Mouse (Mus musculus): Measurements from ENCODE around the gene Plxnd1. TPM values are rescaled to one million over a fixed set of nuclear protein-coding genes. Genes with fewer than 3 reads are reported as not detected.

The Plxnd1 gene
- polyA plus RNA-seq, 1 experiment from 2014 or later, result 84.2 TPM

- 29% methylated on average over 12 of the region's 12 CpGs for WGBS
Observed at GRCm38 (mm10) chr6:115983306-115984038, 11.3 kb downstream of the Plxnd1 start.

GRCm38 (mm10) chr6:115982889-115983288, 11.9 kb downstream of the Plxnd1 start:
- no peak overlapping the region; the same call in 1 of the 2 replicates for H3K4me3 ChIP-seq (ENCODE audit: low read depth, low read length)

More at GRCm38 (mm10) chr6:115983306-115984038, 11.3 kb downstream of the Plxnd1 start:
- ATAC-seq (ENCODE audit: insufficient read depth), result peak; percentile 82
- no peaks in the 10 kb centered on the region for H3K9me3 ChIP-seq (ENCODE audit: low read depth, low read length)
- H3K27me3 ChIP-seq (ENCODE audit: insufficient read depth, low read length), result no peaks in the 10 kb centered on the region
- peak overlapping the region; percentile 91 for H3K4me2 ChIP-seq
- peak overlapping the region; percentile 94 for H3K27ac ChIP-seq (ENCODE audit: low read depth)
- TF ChIP-seq CTCF (IDR thresholded peaks at IDR 0.05; ENCODE audit: low read depth), result no peak
- H3K4me3 ChIP-seq (ENCODE audit: low read depth, low read length), result no peak overlapping the region; the same call in 1 of the 2 replicates
- peak overlapping the region; percentile 29; the same call in 1 of the 2 replicates for H3K9ac ChIP-seq
- H3K4me1 ChIP-seq (ENCODE audit: insufficient read depth), result peaks cover 52% of the 10 kb centered on the region
- peaks cover 22% of the 10 kb centered on the region for H3K36me3 ChIP-seq (ENCODE audit: insufficient read depth)
- peak; percentile 91 for DNase-seq

GRCm38 (mm10) chr6:115978596-115978995, 16.2 kb downstream of the Plxnd1 start:
- no peak for DNase-seq

More at GRCm38 (mm10) chr6:115982889-115983288, 11.9 kb downstream of the Plxnd1 start:
- Histone ChIP-seq H3K36me3 (ENCODE audit: insufficient read depth) (peaks cover 28% of the 10 kb centered on the region), H3K9me3 (ENCODE audit: low read depth, low read length) (no peaks in the 10 kb centered on the region), H3K27me3 (ENCODE audit: insufficient read depth, low read length) (no peaks in the 10 kb centered on the region), H3K27ac (ENCODE audit: low read depth) (peak overlapping the region; percentile 94), H3K9ac (peak overlapping the region; percentile 29; the same call in 1 of the 2 replicates), H3K4me2 (peak overlapping the region; percentile 50), H3K4me1 (ENCODE audit: insufficient read depth) (peaks cover 52% of the 10 kb centered on the region)
- no peak for TF ChIP-seq CTCF (IDR thresholded peaks at IDR 0.05; ENCODE audit: low read depth)
- ATAC-seq (ENCODE audit: insufficient read depth) (no peak), DNase-seq (no peak)
- WGBS, result 34% methylated on average over 7 of the region's 7 CpGs

GRCm38 (mm10) chr6:115977810-115978209, 17.0 kb downstream of the Plxnd1 start:
- ATAC-seq (ENCODE audit: insufficient read depth), result no peak
- no peak overlapping the region for H3K4me3 ChIP-seq (ENCODE audit: low read depth, low read length)

More at GRCm38 (mm10) chr6:115978596-115978995, 16.2 kb downstream of the Plxnd1 start:
- H3K27ac ChIP-seq (ENCODE audit: low read depth), result no peak overlapping the region
- H3K27me3 ChIP-seq (ENCODE audit: insufficient read depth, low read length), result no peaks in the 10 kb centered on the region
- no peak overlapping the region for H3K4me3 ChIP-seq (ENCODE audit: low read depth, low read length)
- peaks cover 71% of the 10 kb centered on the region for H3K36me3 ChIP-seq (ENCODE audit: insufficient read depth)
- H3K4me2 ChIP-seq, result no peak overlapping the region
- TF ChIP-seq CTCF (IDR thresholded peaks at IDR 0.05; ENCODE audit: low read depth), result no peak; the same call in 1 of the 2 replicates
- peaks cover 15% of the 10 kb centered on the region for H3K4me1 ChIP-seq (ENCODE audit: insufficient read depth)
- H3K9me3 ChIP-seq (ENCODE audit: low read depth, low read length), result no peaks in the 10 kb centered on the region
- no peak overlapping the region for H3K9ac ChIP-seq
- ATAC-seq (ENCODE audit: insufficient read depth), result no peak
- 71% methylated on average over 8 of the region's 8 CpGs for WGBS

GRCm38 (mm10) chr6:115975606-115976005, 19.2 kb downstream of the Plxnd1 start:
- H3K4me1 ChIP-seq (ENCODE audit: insufficient read depth), result peaks cover 19% of the 10 kb centered on the region
- 80% methylated on average over 8 of the region's 8 CpGs for WGBS

More at GRCm38 (mm10) chr6:115977810-115978209, 17.0 kb downstream of the Plxnd1 start:
- no peak overlapping the region for H3K9ac ChIP-seq
- DNase-seq, result no peak
- WGBS, result 69% methylated on average over 15 of the region's 15 CpGs
- H3K27ac ChIP-seq (ENCODE audit: low read depth), result no peak overlapping the region
- no peaks in the 10 kb centered on the region for H3K27me3 ChIP-seq (ENCODE audit: insufficient read depth, low read length)
- H3K4me2 ChIP-seq, result no peak overlapping the region
- TF ChIP-seq CTCF (IDR thresholded peaks at IDR 0.05; ENCODE audit: low read depth), result no peak
- H3K4me1 ChIP-seq (ENCODE audit: insufficient read depth), result peaks cover 11% of the 10 kb centered on the region; the same call in 1 of the 2 replicates
- no peaks in the 10 kb centered on the region for H3K9me3 ChIP-seq (ENCODE audit: low read depth, low read length)
- H3K36me3 ChIP-seq (ENCODE audit: insufficient read depth), result peaks cover 79% of the 10 kb centered on the region

GRCm38 (mm10) chr6:115973881-115974662, 20.7 kb downstream of the Plxnd1 start:
- Histone ChIP-seq H3K4me3 (ENCODE audit: low read depth, low read length) (no peak overlapping the region), H3K27ac (ENCODE audit: low read depth) (no peak overlapping the region), H3K9me3 (ENCODE audit: low read depth, low read length) (no peaks in the 10 kb centered on the region), H3K4me1 (ENCODE audit: insufficient read depth) (peaks cover 19% of the 10 kb centered on the region), H3K4me2 (no peak overlapping the region), H3K27me3 (ENCODE audit: insufficient read depth, low read length) (no peaks in the 10 kb centered on the region), H3K36me3 (ENCODE audit: insufficient read depth) (peaks cover 96% of the 10 kb centered on the region), H3K9ac (no peak overlapping the region)
- ATAC-seq (ENCODE audit: insufficient read depth) (no peak), DNase-seq (no peak)
- TF ChIP-seq CTCF (IDR thresholded peaks at IDR 0.05; ENCODE audit: low read depth), result no peak
- WGBS, result 83% methylated on average over 16 of the region's 16 CpGs

More at GRCm38 (mm10) chr6:115975606-115976005, 19.2 kb downstream of the Plxnd1 start:
- no peak overlapping the region for H3K9ac ChIP-seq
- no peak for TF ChIP-seq CTCF (IDR thresholded peaks at IDR 0.05; ENCODE audit: low read depth)
- H3K4me3 ChIP-seq (ENCODE audit: low read depth, low read length), result no peak overlapping the region
- no peak overlapping the region for H3K27ac ChIP-seq (ENCODE audit: low read depth)
- no peaks in the 10 kb centered on the region for H3K27me3 ChIP-seq (ENCODE audit: insufficient read depth, low read length)
- peaks cover 96% of the 10 kb centered on the region for H3K36me3 ChIP-seq (ENCODE audit: insufficient read depth)
- no peak overlapping the region for H3K4me2 ChIP-seq
- DNase-seq (no peak), ATAC-seq (ENCODE audit: insufficient read depth) (no peak)
- no peaks in the 10 kb centered on the region for H3K9me3 ChIP-seq (ENCODE audit: low read depth, low read length)
